Mouse (Mus musculus) heart, postnatal 10 days (tissue): ENCODE data around the gene S100a4. TPM values are rescaled to one million over a fixed set of nuclear protein-coding genes. Genes with fewer than 3 reads are reported as not detected.

ENCODE experiments used
- DNase-seq, 2 experiments: peaks; one replicate each; pipeline ENCODE4 v3.0.0; 2021
- intact Hi-C: fragments of 180-260 bp; cut with DNase I; formaldehyde crosslinking; loops from one replicate; pipeline ENCODE4 v1.15.1; 2025
- total RNA-seq, 2 experiments: library from RNA; stranded (reverse); gene quantifications; 2 replicates each; pipeline ENCODE4 v1.2.3; 2021

The S100a4 gene
- total RNA-seq, 2 experiments from 2014 or later, result 10.3 to 11.7 TPM

GRCm38 (mm10) chr3:90615911-90616310 lies 12.3 kb downstream of the S100a4 start:
- intact Hi-C loops, result loop anchor here (1.0 to 5.0 kb wide), 4 partner anchors 31 to 125 kb away; partner anchors contain the start of gene Snapin
- DNase-seq, result no peak

GRCm38 (mm10) chr3:90617586-90617985 lies 14.0 kb downstream of the S100a4 start:
- no peak for DNase-seq
- intact Hi-C loops, result loop anchor here (5.0 kb wide), 1 partner anchor 75 kb away; no protein-coding TSS in a partner anchor

GRCm38 (mm10) chr3:90621552-90621951 lies 18.0 kb downstream of the S100a4 start:
- DNase-seq, result no peak
- intact Hi-C loops, result no loop called here

DNA sequence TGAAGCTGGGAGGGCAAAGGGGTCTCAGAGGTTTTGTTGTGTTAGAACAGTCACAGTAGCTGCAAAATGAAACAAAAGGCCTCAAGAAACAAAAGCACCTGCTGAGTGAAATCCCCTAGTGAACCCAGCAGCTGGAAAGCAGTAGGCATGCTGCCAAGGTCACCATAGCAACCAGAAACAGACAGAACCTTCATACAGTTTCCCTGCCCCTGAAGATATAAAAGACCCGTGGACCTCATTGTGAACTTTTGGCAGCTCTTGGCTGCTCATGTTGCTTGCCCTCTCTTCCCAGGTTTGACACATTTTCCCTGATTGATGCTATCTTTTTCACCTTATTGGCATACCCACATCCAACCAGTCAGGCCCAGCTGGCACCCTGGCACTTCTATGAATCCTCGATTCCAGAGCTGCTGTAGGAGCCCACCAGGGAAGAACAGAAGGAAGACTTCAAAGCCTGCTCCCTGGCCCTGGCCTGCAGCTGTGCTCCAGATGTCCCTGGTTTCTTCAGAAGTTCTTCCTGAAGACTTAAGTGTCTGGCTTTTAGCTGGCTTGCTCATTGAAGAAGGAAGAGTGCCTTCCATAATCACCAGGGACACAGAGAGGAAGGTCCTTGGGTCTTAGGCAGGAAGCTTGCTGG lies 20.0 kb downstream of the S100a4 start:
- intact Hi-C loops, result no loop called here
- peak; percentile 86 to 88 for DNase-seq

GRCm38 (mm10) chr3:90625496-90625895 lies 21.9 kb downstream of the S100a4 start:
- no peak for DNase-seq
- intact Hi-C loops, result no loop called here

DNA sequence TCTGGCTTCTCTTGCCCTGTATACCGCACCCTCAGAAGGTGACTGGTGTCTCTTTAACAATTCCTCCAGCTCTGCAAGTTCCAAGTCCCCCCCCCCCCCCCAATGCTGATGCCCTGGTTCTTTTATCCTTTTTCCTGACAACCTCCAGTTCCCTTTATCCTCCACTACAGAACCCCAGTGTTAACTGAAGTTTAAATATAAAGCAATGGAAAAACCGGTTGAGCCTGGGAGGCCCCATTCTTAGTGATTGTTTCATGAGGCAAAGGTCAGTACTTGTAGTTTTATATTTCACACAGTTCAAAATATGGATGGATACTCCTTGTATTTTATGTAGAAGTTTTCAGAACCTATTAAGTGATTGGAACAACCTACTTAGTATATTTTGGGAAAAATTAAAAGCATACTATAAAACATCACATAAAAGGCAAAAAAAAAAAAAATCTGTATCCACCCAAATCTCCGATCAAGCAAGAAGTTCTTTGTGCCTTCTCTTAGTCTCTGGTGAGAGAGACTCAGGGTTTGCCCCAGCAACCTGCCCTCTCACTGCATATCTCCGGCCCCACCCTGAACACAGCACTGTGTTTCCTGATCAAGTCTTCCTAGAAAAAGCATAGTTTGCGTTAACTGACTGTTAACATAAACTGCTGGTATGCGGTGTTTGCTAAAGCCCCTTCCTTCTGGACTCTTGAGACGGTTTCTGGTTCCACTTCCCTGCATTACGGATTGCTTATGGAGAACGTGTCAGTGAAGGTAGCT lies 22.9 kb downstream of the S100a4 start:
- intact Hi-C loops, result no loop called here
- no peak for DNase-seq

DNA sequence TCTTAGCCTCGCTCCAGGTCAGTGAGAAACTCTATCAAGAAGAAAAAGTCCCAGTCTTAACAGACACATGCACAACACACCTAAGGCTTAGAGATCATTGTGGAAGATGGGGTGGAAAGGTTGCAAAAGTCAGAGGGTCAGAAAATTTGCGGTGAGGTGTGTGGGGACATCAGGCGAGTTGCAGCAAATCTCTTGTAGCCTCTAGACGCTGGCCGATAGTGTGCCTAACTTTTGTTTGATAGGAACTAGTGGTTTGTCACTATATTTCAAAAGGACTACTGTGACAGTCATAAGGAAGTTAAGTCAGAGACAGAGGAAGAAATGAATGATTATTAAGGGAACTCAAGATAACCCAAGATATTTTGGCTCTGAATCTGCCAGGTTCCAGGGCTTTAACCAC lies 23.8 kb downstream of the S100a4 start:
- no peak for DNase-seq
- intact Hi-C loops, result no loop called here

DNA sequence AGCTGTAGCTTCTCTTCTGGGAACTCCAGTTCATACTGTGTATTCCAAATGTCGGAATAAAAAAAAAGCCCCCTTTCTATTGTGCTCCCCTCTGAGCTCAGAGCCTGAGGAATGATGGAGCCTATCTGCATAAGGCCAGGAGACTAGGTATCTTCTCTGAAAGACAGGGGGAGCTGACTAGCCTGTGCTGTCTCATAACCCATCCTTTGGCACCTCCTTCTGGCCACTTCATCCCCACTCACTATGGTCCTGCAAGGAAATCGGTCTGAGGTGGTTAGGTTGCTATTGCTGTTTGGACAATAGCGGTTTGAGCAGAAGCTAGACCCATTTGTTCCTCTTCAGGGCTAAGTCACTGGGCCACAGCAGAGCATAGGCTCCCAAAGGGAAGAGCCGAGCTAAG lies 24.2 kb downstream of the S100a4 start:
- intact Hi-C loops, result no loop called here
- DNase-seq, result peak; percentile 29 to 33

DNA sequence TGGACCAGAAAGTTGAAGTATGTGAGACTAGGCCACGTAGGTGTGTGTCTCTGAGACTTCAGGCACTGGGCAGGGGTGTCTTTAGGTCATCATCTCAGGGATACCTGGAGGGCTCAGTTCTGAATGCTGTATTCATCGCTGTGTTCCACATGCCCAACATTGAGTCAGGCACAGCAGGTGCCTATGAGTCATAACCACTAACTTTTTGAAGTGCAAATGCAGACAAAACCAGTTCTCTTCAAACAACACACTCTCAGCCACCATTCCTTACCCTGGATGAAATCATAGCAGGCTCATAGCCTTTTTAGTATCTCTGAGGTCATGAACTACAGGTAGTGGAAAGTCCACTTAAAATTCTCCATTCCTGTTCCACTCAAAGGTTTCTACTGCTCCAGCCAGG lies 25.7 kb downstream of the S100a4 start:
- intact Hi-C loops, result no loop called here
- DNase-seq, result no peak

DNA sequence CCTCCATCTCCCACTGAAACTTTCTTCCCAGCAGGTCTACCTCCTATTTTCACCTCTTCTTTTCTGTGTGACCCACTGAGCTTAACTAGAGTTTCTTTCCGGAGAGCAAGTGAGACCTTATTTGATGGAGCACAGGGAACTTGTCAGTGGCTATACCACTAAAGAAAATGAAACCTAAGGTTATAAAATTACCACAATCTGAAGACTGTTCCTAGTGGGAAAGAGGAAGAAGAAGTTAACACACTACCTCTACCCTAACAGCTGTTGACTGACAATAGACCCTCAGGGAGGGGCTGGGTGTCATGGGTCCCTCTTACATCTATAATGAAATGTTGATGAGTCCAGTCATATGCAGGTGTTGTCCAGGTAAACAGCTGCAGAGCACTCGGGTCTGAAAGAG lies 28.4 kb downstream of the S100a4 start:
- intact Hi-C loops, result no loop called here
- no peak for DNase-seq

- intact Hi-C loops, result no loop called here
- no peak for DNase-seq
These were observed 35.1 kb downstream of the S100a4 start for GRCm38 (mm10) chr3:90638511-90639275.

- DNase-seq, result peak in 1 of 2 experiments; percentile 33
- intact Hi-C loops, result no loop called here
These were observed 36.1 kb downstream of the S100a4 start for GRCm38 (mm10) chr3:90639511-90640154.

DNA sequence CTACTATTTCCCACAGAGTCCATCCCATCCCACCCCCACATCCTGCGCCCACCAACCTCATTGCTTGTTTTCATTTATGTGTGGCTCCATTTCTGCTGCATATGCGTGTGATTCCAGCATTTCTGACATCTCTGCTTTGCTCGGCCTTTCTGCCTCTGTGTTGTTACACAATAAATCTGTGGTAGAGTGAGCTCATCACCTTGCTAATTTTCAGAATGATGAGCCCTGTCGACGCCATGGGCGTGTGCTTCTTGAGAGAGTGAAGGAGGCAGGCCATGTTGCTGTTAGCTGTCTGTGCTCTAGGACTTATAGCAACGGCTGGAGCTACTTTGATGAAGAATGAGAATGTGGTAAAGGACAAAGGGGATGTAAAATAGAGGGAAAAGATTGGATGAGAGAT lies 37.4 kb downstream of the S100a4 start:
- intact Hi-C loops, result no loop called here
- DNase-seq, result no peak

DNA sequence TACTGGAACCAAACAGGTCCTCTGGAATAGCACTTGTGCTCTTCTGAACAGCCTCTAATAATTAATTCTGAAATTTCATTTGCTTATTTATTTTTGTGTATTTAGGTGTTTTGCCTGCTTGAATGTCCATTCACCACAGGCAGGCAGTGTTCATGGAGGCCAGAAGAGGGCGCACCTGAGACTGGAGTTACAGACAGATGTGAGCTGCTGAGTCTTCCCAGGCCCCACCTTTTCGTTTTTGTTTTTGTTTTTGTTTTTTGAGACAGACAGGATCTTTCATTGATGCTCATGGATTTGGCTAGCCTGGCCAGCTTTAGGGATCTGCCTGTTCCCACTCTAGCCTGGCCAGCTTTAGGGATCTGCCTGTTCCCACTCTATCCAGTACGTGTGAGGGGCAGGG lies 40.6 kb downstream of the S100a4 start:
- intact Hi-C loops, result no loop called here
- DNase-seq, result peak; percentile 33 to 67

DNA sequence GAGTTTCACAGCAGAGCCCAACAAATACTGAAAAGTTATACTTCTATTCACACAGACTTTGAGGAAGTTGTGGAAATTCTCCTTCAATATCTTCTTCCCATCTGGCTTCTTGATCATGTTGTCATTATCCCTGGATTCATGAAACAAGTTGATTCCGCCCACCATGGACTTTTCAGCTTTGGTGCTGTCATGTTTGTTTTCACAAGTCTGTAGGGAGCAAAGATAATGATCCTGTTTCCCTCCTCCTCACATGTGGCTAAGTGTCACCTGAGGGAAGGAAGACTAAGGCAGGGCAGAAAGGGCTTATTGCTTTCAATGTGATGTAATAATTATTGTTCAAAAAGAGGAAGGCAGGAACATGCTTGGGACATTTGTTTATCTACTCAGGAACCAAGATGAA lies 43.7 kb downstream of the S100a4 start:
- intact Hi-C loops, result no loop called here

GRCm38 (mm10) chr3:90648981-90649380 lies 45.4 kb downstream of the S100a4 start:
- intact Hi-C loops, result no loop called here
- no peak for DNase-seq

More for the DNA sequence above, 43.7 kb downstream of the S100a4 start:
- no peak for DNase-seq

DNA sequence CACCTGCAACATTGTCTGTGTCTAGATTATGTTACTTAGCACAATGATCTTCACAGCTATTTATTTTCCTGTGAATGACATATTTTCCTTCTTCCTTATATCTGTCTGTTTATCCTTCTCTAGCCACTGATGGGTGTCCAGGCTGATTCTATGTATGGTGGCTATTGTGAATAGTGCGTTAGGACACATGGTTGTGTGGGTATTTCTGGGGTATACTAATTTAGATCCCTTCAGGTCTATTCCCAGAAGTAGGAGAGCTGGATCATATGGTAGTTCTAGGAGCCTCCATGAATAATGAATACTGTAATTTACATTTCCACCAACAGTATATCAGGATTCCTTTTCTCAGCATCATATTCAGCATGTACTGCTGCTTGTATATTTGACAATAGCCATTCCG lies 46.3 kb downstream of the S100a4 start:
- no peak for DNase-seq
- intact Hi-C loops, result loop anchor here (5.0 to 10.0 kb wide), 2 partner anchors 63 to 235 kb away; no protein-coding TSS in a partner anchor

DNA sequence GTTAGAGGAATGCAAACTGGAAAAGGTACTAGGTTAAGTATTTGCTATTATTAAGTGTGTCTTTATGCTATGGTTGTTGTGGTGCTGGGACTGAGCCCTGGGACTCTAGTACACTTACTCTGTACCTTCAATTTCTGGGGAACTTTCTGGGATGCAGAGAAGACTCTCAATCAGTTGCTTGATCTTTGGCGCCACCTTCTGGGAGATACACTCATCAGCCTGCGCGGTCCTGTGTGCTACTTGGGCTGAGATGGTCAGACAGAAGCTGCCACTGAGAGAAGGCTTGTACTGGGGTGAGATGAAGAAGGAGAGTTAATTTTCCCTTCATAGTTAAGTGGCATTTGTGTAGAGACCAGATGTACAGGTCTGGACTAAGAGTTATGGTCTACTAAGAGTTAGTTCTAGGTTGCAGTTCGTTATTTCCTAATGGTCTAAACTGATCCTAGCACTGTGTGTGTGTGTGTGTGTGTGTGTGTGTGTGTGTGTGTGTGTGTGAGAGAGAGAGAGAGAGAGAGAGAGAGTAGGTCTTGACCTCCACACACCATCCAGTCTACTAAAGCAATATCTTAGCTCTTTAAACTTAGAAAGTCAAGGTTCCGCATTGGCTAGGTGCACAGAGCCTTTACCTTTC lies 49.4 kb downstream of the S100a4 start:
- DNase-seq, result peak; percentile 76 to 87
- intact Hi-C loops, result loop anchor here (1.0 to 10.0 kb wide), 3 partner anchors 66 to 238 kb away; partner anchors contain the start of gene Snapin

GRCm38 (mm10) chr3:90653717-90654116 lies 50.1 kb downstream of the S100a4 start, which contains the start of gene S100a7a:
Gene S100a7a (plus strand): TSS chr3:90654017.
- intact Hi-C loops, result loop anchor here (5.0 to 10.0 kb wide), 2 partner anchors 66 to 239 kb away; no protein-coding TSS in a partner anchor
- no peak for DNase-seq
